Mouse (Mus musculus) myocyte (in vitro differentiated cells): ENCODE results near the gene Mrtfa.

Experiments
- CEBPB ChIP-seq: IDR thresholded peaks from 2 replicates; pipeline ENCODE4 v1.6.1; 2011; ENCODE audit warnings: mild to moderate bottlenecking, moderate library complexity; ENCODE audit not compliant: poor library complexity, insufficient read depth, severe bottlenecking
- E2F4 ChIP-seq: IDR thresholded peaks from one replicate; pipeline ENCODE4 v1.6.1; 2011; ENCODE audit warnings: mild to moderate bottlenecking, control low read depth, moderate library complexity; ENCODE audit not compliant: insufficient read depth
- MAX ChIP-seq: IDR thresholded peaks from one replicate; pipeline ENCODE4 v1.6.1; 2011; ENCODE audit warnings: low read depth, mild to moderate bottlenecking, control low read depth
- MYOD1 ChIP-seq, 3 experiments: IDR thresholded peaks; one replicate each; pipeline ENCODE4 v1.6.1; 2011; ENCODE audit warnings: control low read depth in 2 of 3, low read depth in 2 of 3, mild to moderate bottlenecking in 2 of 3, moderate library complexity in 1 of 3; ENCODE audit not compliant: insufficient read length in 2 of 3, control insufficient read depth in 1 of 3
- MYOG ChIP-seq, 3 experiments: IDR thresholded peaks; one replicate each; pipeline ENCODE4 v1.6.1; 2011; ENCODE audit warnings: control low read depth in 2 of 3, low read depth in 2 of 3, mild to moderate bottlenecking in 2 of 3; ENCODE audit not compliant: insufficient read length in 2 of 3, control insufficient read depth in 1 of 3, insufficient read depth in 1 of 3
- POLR2A ChIP-seq: IDR thresholded peaks from one replicate; pipeline ENCODE4 v1.6.1; 2011; ENCODE audit warnings: low read depth, mild to moderate bottlenecking, control low read depth, moderate library complexity; ENCODE audit not compliant: insufficient read length
- POLR2AphosphoS2 ChIP-seq: IDR thresholded peaks from one replicate; pipeline ENCODE4 v1.6.1; 2011; ENCODE audit warnings: low read depth, control low read depth; ENCODE audit not compliant: insufficient read length
- SRF ChIP-seq: IDR thresholded peaks from one replicate; pipeline ENCODE4 v1.6.1; 2011; ENCODE audit warnings: low read depth; ENCODE audit not compliant: control insufficient read depth, insufficient read length
- TCF12 ChIP-seq: IDR thresholded peaks from one replicate; pipeline ENCODE4 v1.6.1; 2011; ENCODE audit warnings: mild to moderate bottlenecking, control low read depth; ENCODE audit not compliant: poor library complexity, insufficient read depth, severe bottlenecking
- TCF3 ChIP-seq: IDR thresholded peaks from one replicate; pipeline ENCODE4 v1.6.1; 2011; ENCODE audit warnings: low read depth, control low read depth; ENCODE audit not compliant: insufficient read length
- USF1 ChIP-seq: IDR thresholded peaks from one replicate; pipeline ENCODE4 v1.6.1; 2011; ENCODE audit warnings: low read depth, mild to moderate bottlenecking, control low read depth, moderate library complexity

- no peak for TF ChIP-seq POLR2A
- no peak for TF ChIP-seq USF1
- TF ChIP-seq MAX: no peak
- no peak for TF ChIP-seq CEBPB
- TF ChIP-seq POLR2AphosphoS2: no peak
- no peak for TF ChIP-seq SRF
- no peak for TF ChIP-seq MYOG (IDR thresholded peaks at IDR 0.05; ENCODE audit: control insufficient read depth in 1 of 3, insufficient read depth in 1 of 3, insufficient read length in 2 of 3, low read depth in 2 of 3)
- no peak for TF ChIP-seq TCF12
- no peak for TF ChIP-seq E2F4
- TF ChIP-seq MYOD1 (IDR thresholded peaks at IDR 0.05; ENCODE audit: control insufficient read depth in 1 of 3, insufficient read length in 2 of 3, low read depth in 2 of 3): no peak
- no peak for TF ChIP-seq TCF3
Observed at GRCm38 (mm10) chr15:81155845-81156244, 34.7 kb downstream of the Mrtfa start.
